Mouse (Mus musculus): ENCODE measurements around the gene Fem1b. TPM values are rescaled to one million over a fixed set of nuclear protein-coding genes. Genes with fewer than 3 reads are reported as not detected.
A peak's percentile ranks its signal among the peaks of the same experiment; 100 is the strongest.

Gene Fem1b
- polyA plus RNA-seq, 1 experiment = 13.9 TPM

- 0 out of 2 replicates have a peak, but pooled peaks cover 4% of the 10 kb centered on the region for H3K4me1 ChIP-seq (ENCODE audit: control insufficient read depth, insufficient read depth, low read length)
- TF ChIP-seq POLR2A (IDR thresholded peaks at IDR 0.05; ENCODE audit: borderline replicate concordance, extremely low read depth, low read depth, low read length) (no peak), CTCF (IDR thresholded peaks at IDR 0.05; ENCODE audit: insufficient read depth, low read length) (peak; percentile 94)
- DNase-seq = peak; percentile 89
- 0% methylated on average over 3 of the region's 3 CpGs for WGBS
- no peak overlapping the region for H3K4me3 ChIP-seq (replicated peaks; ENCODE audit: extremely low read depth, low read depth, low read length)
Measured at GRCm38 (mm10) chr9:62847694-62848093, 36.0 kb upstream of the Fem1b start.

GRCm38 (mm10) chr9:62844461-62844860 lies 32.7 kb upstream of the Fem1b start:
- Histone ChIP-seq H3K4me1 (ENCODE audit: control insufficient read depth, insufficient read depth, low read length) (peaks cover 4% of the 10 kb centered on the region; the same call in 1 of the 2 replicates), H3K4me3 (replicated peaks; ENCODE audit: extremely low read depth, low read depth, low read length) (no peak overlapping the region)
- no peak for DNase-seq
- TF ChIP-seq POLR2A (IDR thresholded peaks at IDR 0.05; ENCODE audit: borderline replicate concordance, extremely low read depth, low read depth, low read length) (no peak), CTCF (IDR thresholded peaks at IDR 0.05; ENCODE audit: insufficient read depth, low read length) (no peak)
- WGBS = 95% methylated on average over 5 of the region's 5 CpGs

GRCm38 (mm10) chr9:62843356-62844024 lies 31.8 kb upstream of the Fem1b start:
- H3K4me1 ChIP-seq (ENCODE audit: control insufficient read depth, insufficient read depth, low read length) = peaks cover 8% of the 10 kb centered on the region; the same call in 1 of the 2 replicates
- H3K4me3 ChIP-seq (replicated peaks; ENCODE audit: extremely low read depth, low read depth, low read length) = no peak overlapping the region
- no peak for DNase-seq
- TF ChIP-seq POLR2A (IDR thresholded peaks at IDR 0.05; ENCODE audit: borderline replicate concordance, extremely low read depth, low read depth, low read length) = no peak
- TF ChIP-seq CTCF (IDR thresholded peaks at IDR 0.05; ENCODE audit: insufficient read depth, low read length) = no peak
- WGBS = 87% methylated on average over 10 of the region's 10 CpGs

GRCm38 (mm10) chr9:62839172-62839770 lies 27.5 kb upstream of the Fem1b start:
- no peak for DNase-seq
- 11% methylated on average over 14 of the region's 14 CpGs for WGBS
- H3K4me1 ChIP-seq (ENCODE audit: control insufficient read depth, insufficient read depth, low read length) = peaks cover 4% of the 10 kb centered on the region; the same call in 1 of the 2 replicates
- TF ChIP-seq CTCF (IDR thresholded peaks at IDR 0.05; ENCODE audit: insufficient read depth, low read length) = no peak
- peak overlapping the region; percentile 53 for H3K4me3 ChIP-seq (replicated peaks; ENCODE audit: extremely low read depth, low read depth, low read length)

DNA sequence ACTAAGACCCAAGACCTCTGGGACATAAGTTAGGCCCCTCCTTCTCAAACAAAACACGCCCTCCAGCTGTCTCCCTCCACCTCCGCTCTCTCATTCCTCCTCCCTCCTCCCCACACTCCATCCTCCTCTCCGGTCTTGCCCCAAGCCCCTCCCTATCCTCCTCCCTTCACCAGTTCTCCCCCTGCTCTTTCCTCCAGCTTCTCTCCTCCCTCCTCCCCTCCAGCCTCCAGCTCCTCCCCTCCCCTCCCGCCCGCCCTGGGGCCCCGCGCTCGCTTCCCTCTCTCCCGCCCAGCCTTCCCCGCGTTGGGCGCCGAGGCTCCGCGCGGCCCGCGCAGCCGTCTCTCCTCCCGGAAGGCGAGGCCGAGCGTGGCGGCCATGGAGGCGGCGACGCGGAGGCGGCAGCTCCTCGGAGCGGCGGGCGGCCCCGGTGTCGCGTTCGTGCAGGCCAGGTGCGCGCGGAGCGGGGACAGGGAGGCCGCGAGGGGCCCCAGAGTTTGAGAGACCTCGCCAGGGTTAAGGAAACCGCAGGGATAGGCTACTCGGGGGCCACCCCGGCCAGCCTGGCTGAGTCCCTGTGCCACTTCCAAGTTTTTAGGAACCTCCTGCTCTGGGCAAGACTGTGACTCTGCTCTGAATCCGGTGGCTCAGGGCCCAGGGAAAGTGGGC lies 26.9 kb upstream of the Fem1b start, which contains the start of gene Cln6:
Gene Cln6 (plus strand): TSS at position 280 of the 666 bp plus-strand sequence.
- DNase-seq = peak; percentile 71

GRCm38 (mm10) chr9:62838146-62838505 lies 26.4 kb upstream of the Fem1b start:
- peak overlapping the region; percentile 53 for H3K4me3 ChIP-seq (replicated peaks; ENCODE audit: extremely low read depth, low read depth, low read length)
- H3K4me1 ChIP-seq (ENCODE audit: control insufficient read depth, insufficient read depth, low read length) = peaks cover 4% of the 10 kb centered on the region; the same call in 1 of the 2 replicates
- no peak for DNase-seq
- no peak for TF ChIP-seq POLR2A (IDR thresholded peaks at IDR 0.05; ENCODE audit: borderline replicate concordance, extremely low read depth, low read depth, low read length)
- WGBS = 5% methylated on average over 8 of the region's 8 CpGs

More for the DNA sequence above, 26.9 kb upstream of the Fem1b start, which contains the start of gene Cln6:
- under 1% methylated on average over 46 of the region's 48 CpGs for WGBS
- Histone ChIP-seq H3K4me1 (ENCODE audit: control insufficient read depth, insufficient read depth, low read length) (peaks cover 4% of the 10 kb centered on the region; the same call in 1 of the 2 replicates), H3K4me3 (replicated peaks; ENCODE audit: extremely low read depth, low read depth, low read length) (peak within 1 kb of the TSS; percentile 53)
- TF ChIP-seq POLR2A (IDR thresholded peaks at IDR 0.05; ENCODE audit: borderline replicate concordance, extremely low read depth, low read depth, low read length) (peak; percentile 29; the same call in 1 of the 2 replicates), CTCF (IDR thresholded peaks at IDR 0.05; ENCODE audit: insufficient read depth, low read length) (no peak)

GRCm38 (mm10) chr9:62837611-62838010 lies 25.9 kb upstream of the Fem1b start:
- no peak for DNase-seq
- 40% methylated on average over 3 of the region's 3 CpGs for WGBS
- Histone ChIP-seq H3K4me3 (replicated peaks; ENCODE audit: extremely low read depth, low read depth, low read length) (no peak overlapping the region), H3K4me1 (ENCODE audit: control insufficient read depth, insufficient read depth, low read length) (peaks cover 4% of the 10 kb centered on the region; the same call in 1 of the 2 replicates)
- TF ChIP-seq POLR2A (IDR thresholded peaks at IDR 0.05; ENCODE audit: borderline replicate concordance, extremely low read depth, low read depth, low read length) = no peak
- no peak for TF ChIP-seq CTCF (IDR thresholded peaks at IDR 0.05; ENCODE audit: insufficient read depth, low read length)

- H3K4me1 ChIP-seq (ENCODE audit: control insufficient read depth, insufficient read depth, low read length) = peaks cover 4% of the 10 kb centered on the region; the same call in 1 of the 2 replicates
- no peak for TF ChIP-seq CTCF (IDR thresholded peaks at IDR 0.05; ENCODE audit: insufficient read depth, low read length)
- no peak for TF ChIP-seq POLR2A (IDR thresholded peaks at IDR 0.05; ENCODE audit: borderline replicate concordance, extremely low read depth, low read depth, low read length)
- DNase-seq = no peak
- H3K4me3 ChIP-seq (replicated peaks; ENCODE audit: extremely low read depth, low read depth, low read length) = no peak overlapping the region
- WGBS = 57% methylated on average over 4 of the region's 4 CpGs
Measured at GRCm38 (mm10) chr9:62835705-62836446, 24.1 kb upstream of the Fem1b start.

DNA sequence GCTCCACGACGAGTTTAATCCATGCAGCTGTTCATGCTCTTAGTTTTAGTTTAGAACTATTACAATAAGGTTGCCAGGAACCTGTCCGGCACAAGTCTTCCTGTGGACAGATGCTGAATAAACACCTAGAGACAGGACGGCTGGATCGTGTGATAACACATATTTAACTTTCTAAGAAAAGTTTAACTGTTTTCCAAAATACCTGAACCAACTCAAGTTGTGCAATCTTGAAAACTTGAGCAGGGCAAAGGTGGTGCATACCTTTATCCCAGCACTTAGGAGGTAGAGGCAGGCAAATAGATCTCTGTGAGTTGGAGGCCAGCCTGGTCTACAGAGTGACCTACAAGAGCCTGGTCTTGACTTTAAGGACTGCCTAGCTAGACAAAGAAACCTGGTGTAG lies 23.2 kb upstream of the Fem1b start:
- Histone ChIP-seq H3K4me1 (ENCODE audit: control insufficient read depth, insufficient read depth, low read length) (peaks cover 4% of the 10 kb centered on the region; the same call in 1 of the 2 replicates), H3K4me3 (replicated peaks; ENCODE audit: extremely low read depth, low read depth, low read length) (no peak overlapping the region)
- WGBS = 50% methylated on average over 5 of the region's 5 CpGs
- DNase-seq = no peak
- TF ChIP-seq CTCF (IDR thresholded peaks at IDR 0.05; ENCODE audit: insufficient read depth, low read length) (no peak), POLR2A (IDR thresholded peaks at IDR 0.05; ENCODE audit: borderline replicate concordance, extremely low read depth, low read depth, low read length) (no peak)
